Mouse (Mus musculus) bone marrow, adult 2 months (tissue): ENCODE measurements around the gene Dysf. TPM values are rescaled to one million over a fixed set of nuclear protein-coding genes. Genes with fewer than 3 reads are reported as not detected.

Source experiments
- H3K27ac ChIP-seq: fragments of 200-500 bp; 2 replicates; pipeline ENCODE4 v1.5.1; 2012; ENCODE audit warnings: low read depth, mild to moderate bottlenecking, control low read depth, inconsistent platforms, low read length; ENCODE audit not compliant: control insufficient read depth, poor library complexity, insufficient read depth
- H3K4me1 ChIP-seq: fragments of 200-500 bp; 2 replicates; pipeline ENCODE4 v1.6.1; 2011; ENCODE audit warnings: low read length; ENCODE audit not compliant: control insufficient read depth, insufficient read depth
- H3K4me3 ChIP-seq: fragments of 200-500 bp; replicated peaks from 2 replicates; pipeline ENCODE3; 2011; ENCODE audit warnings: mild to moderate bottlenecking, low read depth, low read length, control low read depth; ENCODE audit not compliant: control insufficient read depth
- CTCF ChIP-seq: fragments of 200-500 bp; IDR thresholded peaks from 2 replicates; pipeline ENCODE4 v1.5.1; 2011; ENCODE audit warnings: low read length, control low read depth; ENCODE audit not compliant: control insufficient read depth, insufficient read depth
- POLR2A ChIP-seq: fragments of 200-500 bp; IDR thresholded peaks from 2 replicates; pipeline ENCODE4 v1.6.1; 2011; ENCODE audit warnings: low read depth, mild to moderate bottlenecking, control low read depth, low read length, borderline replicate concordance; ENCODE audit not compliant: control insufficient read depth
- WGBS: fragments of 180-500 bp; shearing (Covaris S2); methylation state at CpG from one replicate; pipeline ENCODE4 v1.1.7; 2018; 5-methylcytosine and 5-hydroxymethylcytosine counted together
- polyA plus RNA-seq: library from polyadenylated mRNA; stranded (reverse); fragments of >200 nt; gene quantifications from 2 replicates; pipeline ENCODE4 v1.2.4, GENCODE M21; 2011; ENCODE audit warnings: low replicate concordance; ENCODE audit not compliant: missing spikeins, insufficient read depth, insufficient read length

The Dysf gene
- polyA plus RNA-seq, 1 experiment = 8.9 TPM

GRCm38 (mm10) chr6:84246979-84247378 is 238.6 kb downstream of the Dysf start:
- H3K4me3 ChIP-seq = no peak overlapping the region
- no peak for TF ChIP-seq CTCF
- TF ChIP-seq POLR2A = no peak
- no peak overlapping the region for H3K27ac ChIP-seq
- no peaks in the 10 kb centered on the region for H3K4me1 ChIP-seq
- WGBS = 61% methylated on average over 5 of the region's 5 CpGs

Other genes starting within 250 kb of the Dysf start
- gene Ankrd53, start 245.9 kb upstream of the Dysf start, polyA plus RNA-seq = not detected in 2 replicates
- 23.5 and 30.4 TPM in 2 replicates for gene Tex261, start 232.8 kb upstream of the Dysf start, polyA plus RNA-seq
- 35.4 and 59.8 TPM in 2 replicates for gene Nagk, start 213.6 kb upstream of the Dysf start, polyA plus RNA-seq
- 3.0 and 9.7 TPM in 2 replicates for gene Paip2b, start 176.8 kb upstream of the Dysf start, polyA plus RNA-seq
- 31.7 and 64.9 TPM in 2 replicates for gene Zfp638, start 141.5 kb upstream of the Dysf start, polyA plus RNA-seq